Mouse (Mus musculus) stomach, embryonic 16.5 days (tissue): ENCODE data around the gene Gm49393. TPM values are rescaled to one million over a fixed set of nuclear protein-coding genes. Genes with fewer than 3 reads are reported as not detected.
"Not testable (repeated sequence)": the region's sequence is repeated elsewhere in the genome, so short reads cannot be mapped to it uniquely, and the experiment has no call there.

Experiments used
- ATAC-seq: fragments of 200-750 bp; cut with Nextera tagmentation; 2 replicates; pipeline ENCODE4 v1.8.0; 2017; ENCODE audit warnings: moderate number of reproducible peaks, moderate TSS enrichment; ENCODE audit not compliant: insufficient read depth, low FRiP score
- H3K27ac ChIP-seq: fragments of 300-500 bp; sonication (generic); 2 replicates; pipeline ENCODE4 v1.5.1; 2014; ENCODE audit warnings: low read length
- H3K27me3 ChIP-seq: fragments of 300-500 bp; sonication (generic); 2 replicates; pipeline ENCODE4 v1.6.1; 2014; ENCODE audit warnings: low read length, control low read depth, mixed read lengths; ENCODE audit not compliant: control insufficient read depth, insufficient read depth
- H3K36me3 ChIP-seq: fragments of 300-500 bp; sonication (generic); 2 replicates; pipeline ENCODE4 v1.6.1; 2014; ENCODE audit warnings: low read length; ENCODE audit not compliant: control insufficient read depth, insufficient read depth
- H3K4me1 ChIP-seq: fragments of 300-500 bp; sonication (generic); 2 replicates; pipeline ENCODE4 v1.6.1; 2014; ENCODE audit warnings: low read length, control low read depth, mixed read lengths; ENCODE audit not compliant: control insufficient read depth, insufficient read depth
- H3K4me2 ChIP-seq: fragments of 300-500 bp; sonication (generic); 2 replicates; pipeline ENCODE4 v1.6.1; 2014; ENCODE audit warnings: low read depth, low read length, mixed read lengths
- H3K4me3 ChIP-seq: fragments of 300-500 bp; sonication (generic); replicated peaks from 2 replicates; pipeline ENCODE4 v1.5.1; 2014; ENCODE audit warnings: mild to moderate bottlenecking, low read length
- H3K9ac ChIP-seq: fragments of 300-500 bp; sonication (generic); 2 replicates; pipeline ENCODE4 v1.6.1; 2014; ENCODE audit warnings: low read length
- H3K9me3 ChIP-seq: fragments of 300-500 bp; sonication (generic); replicated peaks from 2 replicates; pipeline ENCODE4 v1.6.1; 2016; ENCODE audit warnings: low read length, control low read depth; ENCODE audit not compliant: control insufficient read depth
- WGBS: fragments of 180-500 bp; shearing (Covaris S2); extraction: QIAGEN DNeasy Blood & Tissue Kit; methylation state at CpG from one replicate; pipeline ENCODE4 v1.1.7; 2014; 5-methylcytosine and 5-hydroxymethylcytosine counted together
- polyA plus RNA-seq: library from polyadenylated mRNA; unstranded; fragments of >200 nt; fragmentation: Nextera tagmentation; extraction: Ambion mirVana; gene quantifications from 2 replicates; pipeline ENCODE4 v1.2.1, GENCODE M21; 2015

Gene Gm49393
- not detected in 2 replicates for polyA plus RNA-seq

DNA sequence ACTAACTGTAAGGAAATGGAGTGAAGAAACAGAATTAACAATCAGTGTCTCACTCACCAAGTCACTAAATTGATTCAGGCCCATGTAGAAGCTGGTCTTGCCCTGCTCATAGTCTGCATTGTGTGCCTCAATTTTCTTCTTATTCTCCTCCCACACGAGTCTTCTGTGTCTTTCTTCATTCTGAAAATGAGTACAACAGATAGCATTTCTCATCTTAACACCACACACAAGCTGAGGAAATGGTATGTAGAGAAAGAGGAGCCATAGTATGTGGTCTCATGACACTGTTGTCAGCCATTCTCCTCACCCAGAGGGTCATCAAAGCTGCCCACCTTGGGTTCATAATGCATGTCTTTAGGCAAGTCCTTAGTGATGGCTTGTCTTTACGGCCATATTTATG is at the start of gene Gm49393:
Gene Gm49393, minus strand, starts transcription at position 101 of the 400 bp plus-strand sequence.
- not testable (repeated sequence) for H3K36me3 ChIP-seq, H3K27ac ChIP-seq, H3K4me3 ChIP-seq, ATAC-seq, H3K9ac ChIP-seq, H3K4me2 ChIP-seq, H3K27me3 ChIP-seq, H3K9me3 ChIP-seq, H3K4me1 ChIP-seq
- WGBS: 79% methylated on average over 2 of the region's 2 CpGs

DNA sequence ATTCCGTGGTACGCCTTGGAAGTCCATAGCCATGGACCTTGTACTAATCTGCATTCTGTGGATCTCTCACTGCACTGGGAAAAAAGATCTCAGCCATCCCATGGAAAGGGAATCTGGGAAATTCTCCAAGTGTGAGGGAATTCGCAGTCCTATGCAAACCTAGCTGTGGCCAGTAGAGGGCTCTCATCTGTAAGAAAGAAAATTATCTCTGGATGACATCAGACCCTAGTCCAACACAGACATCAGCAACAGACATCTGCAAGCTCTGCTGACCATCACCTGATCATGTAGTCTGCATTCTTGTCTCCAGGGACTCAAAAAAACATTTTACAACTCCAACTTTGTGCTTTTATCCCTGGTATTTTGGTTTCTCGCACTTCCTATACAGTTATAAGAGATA is 36.9 kb upstream of the Gm49393 start:
- H3K36me3 ChIP-seq, ATAC-seq, H3K9ac ChIP-seq, H3K9me3 ChIP-seq, H3K27me3 ChIP-seq, H3K4me2 ChIP-seq, H3K4me3 ChIP-seq, H3K4me1 ChIP-seq, H3K27ac ChIP-seq: not testable (repeated sequence)
- WGBS: 68% methylated on average over 4 of the region's 4 CpGs

DNA sequence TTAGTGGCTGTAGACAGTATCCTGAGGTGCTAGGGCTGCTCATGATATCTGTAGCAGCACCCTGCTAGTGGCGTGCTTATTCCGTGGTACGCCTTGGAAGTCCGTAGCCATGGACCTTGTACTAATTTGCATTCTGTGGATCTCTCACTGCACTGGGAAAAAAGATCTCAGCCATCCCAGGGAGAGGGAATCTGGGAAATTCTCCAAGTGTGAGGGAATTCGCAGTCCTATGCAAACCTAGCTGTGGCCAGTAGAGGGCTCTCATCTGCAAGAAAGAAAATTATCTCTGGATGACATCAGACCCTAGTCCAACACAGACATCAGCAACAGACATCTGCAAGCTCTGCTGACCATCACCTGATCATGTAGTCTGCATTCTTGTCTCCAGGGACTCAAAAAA is 28.6 kb upstream of the Gm49393 start:
- H3K4me1 ChIP-seq, H3K27ac ChIP-seq, H3K4me3 ChIP-seq, ATAC-seq, H3K9me3 ChIP-seq, H3K36me3 ChIP-seq, H3K27me3 ChIP-seq, H3K4me2 ChIP-seq, H3K9ac ChIP-seq: not testable (repeated sequence)
- 32% methylated on average over 5 of the region's 5 CpGs for WGBS

DNA sequence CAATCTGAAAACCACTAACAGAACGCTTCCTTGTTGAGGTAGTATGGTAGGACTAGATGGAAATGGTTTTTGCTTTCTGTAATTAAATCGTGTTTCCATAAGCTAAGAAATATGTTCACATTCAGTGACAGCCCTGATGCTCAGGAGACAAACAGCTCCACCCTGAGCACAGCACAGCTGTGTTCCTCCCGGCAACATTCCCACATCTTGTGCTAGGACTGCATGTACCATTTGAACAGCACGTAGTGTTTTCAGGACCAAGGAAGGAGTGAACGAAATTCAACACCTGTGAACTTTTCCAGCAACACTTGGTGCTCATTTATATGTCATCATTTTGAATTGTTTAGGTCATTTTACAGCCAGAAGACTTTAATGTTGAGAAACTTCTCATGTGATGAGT is 26.3 kb upstream of the Gm49393 start:
- H3K4me1 ChIP-seq: no peaks in the 10 kb centered on the region
- no peaks in the 10 kb centered on the region for H3K36me3 ChIP-seq
- no peak overlapping the region for H3K4me2 ChIP-seq
- no peak for ATAC-seq
- no peak overlapping the region for H3K9ac ChIP-seq
- H3K27ac ChIP-seq: no peak overlapping the region
- H3K4me3 ChIP-seq: no peak overlapping the region
- no peaks in the 10 kb centered on the region for H3K9me3 ChIP-seq
- WGBS: 63% methylated on average over 5 of the region's 5 CpGs
- no peaks in the 10 kb centered on the region for H3K27me3 ChIP-seq

DNA sequence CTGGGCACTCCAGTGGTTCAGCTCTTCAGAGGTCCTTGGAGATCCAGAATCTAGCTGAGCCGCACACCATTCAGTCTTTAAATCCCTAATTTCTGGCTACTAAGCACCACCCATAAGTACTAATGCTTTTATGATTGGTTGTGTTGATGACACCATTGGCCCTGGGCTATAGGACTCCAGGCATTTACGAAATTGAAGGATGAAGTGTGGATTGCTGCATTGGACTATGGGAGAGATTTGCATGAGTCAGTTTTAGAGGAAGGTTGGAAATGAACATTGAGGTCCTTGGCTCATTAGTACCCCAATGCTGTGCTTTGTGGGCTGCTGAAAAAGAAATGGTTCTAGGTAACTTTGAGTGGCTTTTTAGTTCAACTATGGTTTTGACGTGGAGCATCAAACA is 6.5 kb upstream of the Gm49393 start, which contains the start of gene Tpbpa:
Gene Tpbpa, minus strand, starts transcription at position 101 of the 400 bp plus-strand sequence.
- H3K4me1 ChIP-seq, H3K9me3 ChIP-seq, H3K4me2 ChIP-seq, H3K27me3 ChIP-seq, H3K9ac ChIP-seq, H3K27ac ChIP-seq, H3K36me3 ChIP-seq, H3K4me3 ChIP-seq, ATAC-seq: not testable (repeated sequence)
- 73% methylated on average over 3 of the region's 3 CpGs for WGBS

DNA sequence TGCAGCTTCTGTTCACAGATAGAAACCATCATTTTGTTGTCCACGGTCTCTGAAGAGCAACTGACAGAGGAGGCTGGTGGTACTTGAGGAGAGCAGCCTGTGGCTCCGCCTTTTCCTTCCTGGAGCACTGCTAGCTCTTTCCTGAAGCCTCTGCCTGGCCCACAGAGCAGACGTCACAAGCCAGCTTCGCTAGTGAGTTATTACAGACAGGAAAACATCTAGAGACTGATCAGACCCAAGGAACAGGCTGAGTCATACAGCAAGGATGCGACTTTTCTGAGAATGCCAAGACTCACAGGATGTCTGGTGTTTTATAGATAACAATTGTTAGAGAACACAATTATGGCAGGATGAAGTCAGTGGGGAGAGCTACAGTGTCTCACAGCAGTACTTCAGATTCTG is 1.1 kb upstream of the Gm49393 start, which contains the start of the genes Gm49391 and Ctla2a:
Gene Gm49391, minus strand, starts transcription at position 72 of the 402 bp plus-strand sequence.
Gene Ctla2a, minus strand, starts transcription at position 126 of the 402 bp plus-strand sequence.
- H3K9ac ChIP-seq: no peak within 1 kb of the TSS
- H3K27me3 ChIP-seq: no peaks in the 10 kb centered on the region
- H3K4me3 ChIP-seq: no peak within 1 kb of the TSS
- H3K4me1 ChIP-seq: no peaks in the 10 kb centered on the region
- no peaks in the 10 kb centered on the region for H3K36me3 ChIP-seq
- H3K4me2 ChIP-seq: no peak within 1 kb of the TSS
- WGBS: 57% methylated on average over 5 of the region's 5 CpGs
- H3K9me3 ChIP-seq: no peaks in the 10 kb centered on the region
- H3K27ac ChIP-seq: no peak within 1 kb of the TSS
- peak; percentile 62; the same call in 1 of the 2 replicates for ATAC-seq

DNA sequence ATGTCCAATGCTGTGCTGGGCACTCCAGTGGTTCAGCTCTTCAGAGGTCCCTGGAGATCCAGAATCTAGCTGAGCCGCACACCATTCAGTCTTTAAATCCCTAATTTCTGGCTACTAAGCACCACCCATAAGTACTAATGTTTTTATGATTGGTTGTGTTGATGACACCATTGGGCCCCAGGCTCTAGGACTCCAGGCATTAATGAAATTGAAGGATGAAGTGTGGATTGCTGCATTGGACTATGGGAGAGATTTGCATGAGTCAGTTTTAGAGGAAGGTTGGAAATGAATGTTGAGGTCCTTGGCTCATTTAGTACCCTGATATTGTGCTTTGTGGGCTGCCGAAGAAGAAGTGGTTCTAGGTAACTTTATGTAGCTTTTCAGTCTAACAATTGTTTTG is 30.6 kb downstream of the Gm49393 start, which contains the start of gene Tpbpb:
Gene Tpbpb, minus strand, starts transcription at position 101 of the 400 bp plus-strand sequence.
- not testable (repeated sequence) for H3K9me3 ChIP-seq, H3K9ac ChIP-seq, ATAC-seq

DNA sequence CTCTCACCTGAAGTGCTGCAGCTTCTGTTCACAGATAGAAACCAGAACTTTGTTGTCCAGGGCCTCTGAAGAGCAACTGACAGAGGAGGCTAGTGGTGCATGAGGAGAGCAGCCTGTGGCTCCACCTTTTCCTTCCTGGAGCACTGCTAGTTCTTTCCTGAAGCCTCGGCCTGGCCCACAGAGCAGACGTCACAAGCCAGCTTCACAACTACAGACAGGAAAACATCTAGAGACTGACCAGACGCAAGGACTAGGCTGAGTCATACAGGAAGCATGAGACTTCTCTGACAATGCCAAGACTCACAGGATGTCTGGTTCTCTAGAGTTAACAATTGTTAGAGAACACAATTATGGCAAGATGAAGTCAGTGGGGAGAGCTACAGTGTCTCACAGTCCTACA is 38.1 kb downstream of the Gm49393 start, which contains the start of gene Ctla2b:
Gene Ctla2b, minus strand, starts transcription at position 120 of the 400 bp plus-strand sequence.
- H3K27ac ChIP-seq: no peak within 1 kb of the TSS
- no peaks in the 10 kb centered on the region for H3K27me3 ChIP-seq
- H3K36me3 ChIP-seq: no peaks in the 10 kb centered on the region
- H3K9ac ChIP-seq: no peak within 1 kb of the TSS
- no peak within 1 kb of the TSS for H3K4me2 ChIP-seq
- 61% methylated on average over 3 of the region's 3 CpGs for WGBS
- no peak within 1 kb of the TSS for H3K4me3 ChIP-seq
- no peaks in the 10 kb centered on the region for H3K4me1 ChIP-seq
- H3K9me3 ChIP-seq: no peaks in the 10 kb centered on the region
- peak; percentile 47 for ATAC-seq

More for the DNA sequence above, 30.6 kb downstream of the Gm49393 start, which contains the start of gene Tpbpb:
- not testable (repeated sequence) for H3K4me1 ChIP-seq, H3K4me2 ChIP-seq, H3K27me3 ChIP-seq, H3K36me3 ChIP-seq, H3K27ac ChIP-seq, H3K4me3 ChIP-seq
- 84% methylated on average over 2 of the region's 2 CpGs for WGBS

DNA sequence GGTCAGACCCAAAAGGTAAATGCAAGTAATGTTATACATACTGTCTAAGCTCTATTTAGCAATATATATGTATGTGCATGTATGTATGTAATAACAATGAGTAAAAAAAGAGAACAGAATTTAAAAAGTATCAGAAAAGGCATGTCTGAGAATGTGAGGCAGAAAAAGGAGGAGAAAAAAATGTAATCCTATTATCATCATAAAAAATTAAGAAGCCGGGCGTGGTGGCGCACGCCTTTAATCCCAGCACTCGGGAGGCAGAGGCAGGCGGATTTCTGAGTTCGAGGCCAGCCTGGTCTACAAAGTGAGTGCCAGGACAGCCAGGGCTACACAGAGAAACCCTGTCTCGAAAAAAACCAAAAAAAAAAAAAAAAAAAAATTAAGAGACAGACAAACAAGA is 38.6 kb downstream of the Gm49393 start, which contains the start of gene Gm49392:
Gene Gm49392, minus strand, starts transcription at position 101 of the 400 bp plus-strand sequence.
- H3K27me3 ChIP-seq: not testable (repeated sequence)

More for the DNA sequence above, 38.6 kb downstream of the Gm49393 start, which contains the start of gene Gm49392:
- H3K9ac ChIP-seq, H3K4me3 ChIP-seq, H3K9me3 ChIP-seq, ATAC-seq, H3K4me2 ChIP-seq, H3K4me1 ChIP-seq, H3K27ac ChIP-seq, H3K36me3 ChIP-seq: not testable (repeated sequence)
- WGBS: 91% methylated on average over 7 of the region's 8 CpGs
